Mouse (Mus musculus): ENCODE results near the gene Ptpn18. TPM values are rescaled to one million over a fixed set of nuclear protein-coding genes. Genes with fewer than 3 reads are reported as not detected.

The Ptpn18 gene
- polyA plus RNA-seq, 1 experiment: 93.0 TPM

GRCm38 (mm10) chr1:34472427-34473300 lies 13.1 kb downstream of the Ptpn18 start:
- Histone ChIP-seq H3K27ac (ENCODE audit: control insufficient read depth, insufficient read depth, low read depth, low read length, poor library complexity) (peak overlapping the region; percentile 91), H3K4me3 (replicated peaks; ENCODE audit: control insufficient read depth, low read depth, low read length) (peak overlapping the region; percentile 85), H3K4me1 (ENCODE audit: control insufficient read depth, insufficient read depth, low read length) (peaks cover 6% of the 10 kb centered on the region)
- peak; percentile 62; the same call in 1 of the 2 replicates for TF ChIP-seq POLR2A (IDR thresholded peaks at IDR 0.05; ENCODE audit: borderline replicate concordance, control insufficient read depth, low read depth, low read length)
- TF ChIP-seq CTCF (IDR thresholded peaks at IDR 0.05; ENCODE audit: control insufficient read depth, insufficient read depth, low read length): no peak
- WGBS: under 1% methylated on average over 42 of the region's 43 CpGs

- 7% methylated on average over 11 of the region's 11 CpGs for WGBS
- no peak overlapping the region for H3K4me3 ChIP-seq (replicated peaks; ENCODE audit: control insufficient read depth, low read depth, low read length)
- peaks cover 5% of the 10 kb centered on the region; the same call in 1 of the 2 replicates for H3K4me1 ChIP-seq (ENCODE audit: control insufficient read depth, insufficient read depth, low read length)
- TF ChIP-seq POLR2A (IDR thresholded peaks at IDR 0.05; ENCODE audit: borderline replicate concordance, control insufficient read depth, low read depth, low read length): no peak
- TF ChIP-seq CTCF (IDR thresholded peaks at IDR 0.05; ENCODE audit: control insufficient read depth, insufficient read depth, low read length): no peak
- peak overlapping the region; percentile 44 for H3K27ac ChIP-seq (ENCODE audit: control insufficient read depth, insufficient read depth, low read depth, low read length, poor library complexity)
These were observed 19.5 kb downstream of the Ptpn18 start for GRCm38 (mm10) chr1:34478891-34479655.

GRCm38 (mm10) chr1:34480801-34481200 lies 21.2 kb downstream of the Ptpn18 start:
- H3K4me1 ChIP-seq (ENCODE audit: control insufficient read depth, insufficient read depth, low read length): peaks cover 5% of the 10 kb centered on the region; the same call in 1 of the 2 replicates
- H3K27ac ChIP-seq (ENCODE audit: control insufficient read depth, insufficient read depth, low read depth, low read length, poor library complexity): peak overlapping the region; percentile 31
- WGBS: 10% methylated on average over 5 of the region's 5 CpGs
- no peak overlapping the region for H3K4me3 ChIP-seq (replicated peaks; ENCODE audit: control insufficient read depth, low read depth, low read length)
- TF ChIP-seq CTCF (IDR thresholded peaks at IDR 0.05; ENCODE audit: control insufficient read depth, insufficient read depth, low read length) (no peak), POLR2A (IDR thresholded peaks at IDR 0.05; ENCODE audit: borderline replicate concordance, control insufficient read depth, low read depth, low read length) (no peak)

- WGBS: 9% methylated on average over 5 of the region's 5 CpGs
- no peak overlapping the region for H3K27ac ChIP-seq (ENCODE audit: control insufficient read depth, insufficient read depth, low read depth, low read length, poor library complexity)
- peaks cover 5% of the 10 kb centered on the region; the same call in 1 of the 2 replicates for H3K4me1 ChIP-seq (ENCODE audit: control insufficient read depth, insufficient read depth, low read length)
- no peak for TF ChIP-seq CTCF (IDR thresholded peaks at IDR 0.05; ENCODE audit: control insufficient read depth, insufficient read depth, low read length)
- no peak for TF ChIP-seq POLR2A (IDR thresholded peaks at IDR 0.05; ENCODE audit: borderline replicate concordance, control insufficient read depth, low read depth, low read length)
- no peak overlapping the region for H3K4me3 ChIP-seq (replicated peaks; ENCODE audit: control insufficient read depth, low read depth, low read length)
These were observed 22.5 kb downstream of the Ptpn18 start for GRCm38 (mm10) chr1:34481920-34482669.

DNA sequence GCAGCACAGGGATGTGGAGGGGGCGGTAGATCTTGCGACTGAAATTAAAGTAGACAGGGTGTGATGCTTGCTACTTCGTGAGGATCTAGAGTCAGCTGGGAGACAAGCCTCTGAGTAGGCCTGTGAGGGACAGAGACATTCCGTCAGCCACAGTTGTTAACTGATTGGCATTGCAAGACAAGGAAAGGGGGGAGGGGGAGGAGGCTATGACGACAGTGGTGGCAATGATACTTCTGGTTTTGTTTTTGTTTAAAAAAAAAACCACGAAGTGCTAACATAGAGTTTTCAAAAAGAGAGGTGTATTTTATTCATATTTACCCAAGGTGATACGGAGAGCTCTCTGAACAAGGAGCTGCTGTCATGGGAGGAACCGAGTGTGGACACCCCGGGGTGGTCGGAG lies 24.9 kb downstream of the Ptpn18 start:
- no peak for TF ChIP-seq POLR2A (IDR thresholded peaks at IDR 0.05; ENCODE audit: borderline replicate concordance, control insufficient read depth, low read depth, low read length)
- no peak for TF ChIP-seq CTCF (IDR thresholded peaks at IDR 0.05; ENCODE audit: control insufficient read depth, insufficient read depth, low read length)
- WGBS: 26% methylated on average over 10 of the region's 10 CpGs
- Histone ChIP-seq H3K27ac (ENCODE audit: control insufficient read depth, insufficient read depth, low read depth, low read length, poor library complexity) (0 out of 2 replicates have a peak overlapping the region, but pooled peaks have one; percentile 28), H3K4me3 (replicated peaks; ENCODE audit: control insufficient read depth, low read depth, low read length) (peak overlapping the region; percentile 43), H3K4me1 (ENCODE audit: control insufficient read depth, insufficient read depth, low read length) (peaks cover 3% of the 10 kb centered on the region; the same call in 1 of the 2 replicates)

- WGBS: 2% methylated on average over 25 of the region's 25 CpGs
- TF ChIP-seq CTCF (IDR thresholded peaks at IDR 0.05; ENCODE audit: control insufficient read depth, insufficient read depth, low read length): peak; percentile 82
- 0 out of 2 replicates have a peak, but pooled peaks have one; percentile 12 for TF ChIP-seq POLR2A (IDR thresholded peaks at IDR 0.05; ENCODE audit: borderline replicate concordance, control insufficient read depth, low read depth, low read length)
- H3K27ac ChIP-seq (ENCODE audit: control insufficient read depth, insufficient read depth, low read depth, low read length, poor library complexity): peak overlapping the region; percentile 77
- H3K4me3 ChIP-seq (replicated peaks; ENCODE audit: control insufficient read depth, low read depth, low read length): peak overlapping the region; percentile 58
- no peaks in the 10 kb centered on the region; the same call in 1 of the 2 replicates for H3K4me1 ChIP-seq (ENCODE audit: control insufficient read depth, insufficient read depth, low read length)
These were observed 26.1 kb downstream of the Ptpn18 start for GRCm38 (mm10) chr1:34485461-34486188.

DNA sequence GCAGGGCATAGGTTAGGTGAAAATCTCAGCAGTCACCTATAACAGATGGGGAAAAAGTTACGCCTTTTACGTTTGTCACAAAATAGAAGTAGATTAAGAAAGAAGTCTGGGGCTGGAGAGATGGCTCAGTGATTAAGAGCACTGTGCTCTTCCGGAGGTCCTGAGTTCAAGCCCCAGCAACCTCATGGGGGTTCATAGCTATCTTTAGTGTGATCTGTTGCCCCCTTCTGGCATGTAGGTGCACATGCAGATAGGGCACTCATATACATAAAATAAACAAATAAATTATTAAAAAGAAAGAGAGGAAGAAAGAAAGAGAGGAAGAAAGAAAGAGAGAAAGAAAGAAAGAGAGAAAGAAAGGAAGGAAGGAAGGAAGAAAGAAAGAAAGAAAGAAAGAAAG lies 27.8 kb downstream of the Ptpn18 start:
- TF ChIP-seq POLR2A (IDR thresholded peaks at IDR 0.05; ENCODE audit: borderline replicate concordance, control insufficient read depth, low read depth, low read length) (no peak), CTCF (IDR thresholded peaks at IDR 0.05; ENCODE audit: control insufficient read depth, insufficient read depth, low read length) (no peak; the same call in 1 of the 2 replicates)
- 85% methylated on average over 3 of the region's 3 CpGs for WGBS
- H3K27ac ChIP-seq (ENCODE audit: control insufficient read depth, insufficient read depth, low read depth, low read length, poor library complexity): no peak overlapping the region
- no peak overlapping the region for H3K4me3 ChIP-seq (replicated peaks; ENCODE audit: control insufficient read depth, low read depth, low read length)
- H3K4me1 ChIP-seq (ENCODE audit: control insufficient read depth, insufficient read depth, low read length): no peaks in the 10 kb centered on the region; the same call in 1 of the 2 replicates
